Mouse (Mus musculus): ENCODE data around the gene Myo7a. TPM values are rescaled to one million over a fixed set of nuclear protein-coding genes. Genes with fewer than 3 reads are reported as not detected.
A peak's percentile ranks its signal among the peaks of the same experiment; 100 is the strongest.

Myo7a gene
- polyA plus RNA-seq, 1 experiment from 2014 or later: 24.3 TPM

- ATAC-seq (ENCODE audit: low FRiP score) (peak; percentile 19; the same call in 1 of the 2 replicates), DNase-seq (ENCODE audit: low spot score) (no peak)
- Histone ChIP-seq H3K36me3 (replicated peaks; ENCODE audit: control insufficient read depth, insufficient read depth) (0 out of 2 replicates have a peak, but pooled peaks cover 4% of the 10 kb centered on the region), H3K27ac (no peak overlapping the region), H3K27me3 (ENCODE audit: control insufficient read depth, insufficient read depth, low read length) (no peaks in the 10 kb centered on the region), H3K9me3 (ENCODE audit: control insufficient read depth, low read length) (no peaks in the 10 kb centered on the region), H3K4me3 (replicated peaks; ENCODE audit: low read length) (no peak overlapping the region), H3K9ac (no peak overlapping the region), H3K4me1 (replicated peaks; ENCODE audit: control insufficient read depth, insufficient read depth, low read length) (peaks cover 6% of the 10 kb centered on the region; the same call in 1 of the 2 replicates), H3K4me2 (replicated peaks) (no peak overlapping the region)
- WGBS: 41% methylated on average over 3 of the region's 3 CpGs
These were observed 18.3 kb upstream of the Myo7a start for GRCm38 (mm10) chr7:98137583-98137982.

- Histone ChIP-seq H3K9ac (no peak overlapping the region), H3K4me1 (replicated peaks; ENCODE audit: control insufficient read depth, insufficient read depth, low read length) (no peaks in the 10 kb centered on the region), H3K27me3 (ENCODE audit: control insufficient read depth, insufficient read depth, low read length) (no peaks in the 10 kb centered on the region), H3K27ac (no peak overlapping the region), H3K36me3 (replicated peaks; ENCODE audit: control insufficient read depth, insufficient read depth) (peaks cover 23% of the 10 kb centered on the region; the same call in 1 of the 2 replicates), H3K4me3 (replicated peaks; ENCODE audit: low read length) (no peak overlapping the region), H3K9me3 (ENCODE audit: control insufficient read depth, low read length) (no peaks in the 10 kb centered on the region), H3K4me2 (replicated peaks) (no peak overlapping the region)
- DNase-seq (ENCODE audit: low spot score) (no peak), ATAC-seq (ENCODE audit: low FRiP score) (no peak)
- 95% methylated on average over 8 of the region's 8 CpGs for WGBS
These were observed 12.4 kb upstream of the Myo7a start for GRCm38 (mm10) chr7:98131751-98132150.

GRCm38 (mm10) chr7:98125473-98125872 lies 6.1 kb upstream of the Myo7a start:
- H3K4me2 ChIP-seq (replicated peaks): no peak overlapping the region
- 42% methylated on average over 5 of the region's 5 CpGs for WGBS
- no peaks in the 10 kb centered on the region for H3K4me1 ChIP-seq (replicated peaks; ENCODE audit: control insufficient read depth, insufficient read depth, low read length)
- no peak overlapping the region for H3K9ac ChIP-seq
- DNase-seq (ENCODE audit: low spot score) (no peak), ATAC-seq (ENCODE audit: low FRiP score) (no peak)
- no peaks in the 10 kb centered on the region for H3K27me3 ChIP-seq (ENCODE audit: control insufficient read depth, insufficient read depth, low read length)
- H3K27ac ChIP-seq: no peak overlapping the region
- peaks cover 29% of the 10 kb centered on the region; the same call in 1 of the 2 replicates for H3K36me3 ChIP-seq (replicated peaks; ENCODE audit: control insufficient read depth, insufficient read depth)
- H3K9me3 ChIP-seq (ENCODE audit: control insufficient read depth, low read length): no peaks in the 10 kb centered on the region
- H3K4me3 ChIP-seq (replicated peaks; ENCODE audit: low read length): no peak overlapping the region

- peaks cover 29% of the 10 kb centered on the region; the same call in 1 of the 2 replicates for H3K36me3 ChIP-seq (replicated peaks; ENCODE audit: control insufficient read depth, insufficient read depth)
- H3K9ac ChIP-seq: no peak overlapping the region
- WGBS: 64% methylated on average over 5 of the region's 5 CpGs
- H3K4me3 ChIP-seq (replicated peaks; ENCODE audit: low read length): no peak overlapping the region
- no peak overlapping the region for H3K4me2 ChIP-seq (replicated peaks)
- ATAC-seq (ENCODE audit: low FRiP score) (no peak), DNase-seq (ENCODE audit: low spot score) (no peak)
- H3K4me1 ChIP-seq (replicated peaks; ENCODE audit: control insufficient read depth, insufficient read depth, low read length): no peaks in the 10 kb centered on the region
- no peaks in the 10 kb centered on the region for H3K9me3 ChIP-seq (ENCODE audit: control insufficient read depth, low read length)
- no peak overlapping the region for H3K27ac ChIP-seq
- no peaks in the 10 kb centered on the region for H3K27me3 ChIP-seq (ENCODE audit: control insufficient read depth, insufficient read depth, low read length)
These were observed 5.4 kb upstream of the Myo7a start for GRCm38 (mm10) chr7:98124701-98125100.

GRCm38 (mm10) chr7:98121673-98122072 lies 2.3 kb upstream of the Myo7a start:
- H3K9me3 ChIP-seq (ENCODE audit: control insufficient read depth, low read length): no peaks in the 10 kb centered on the region
- ATAC-seq (ENCODE audit: low FRiP score): no peak
- H3K9ac ChIP-seq: no peak overlapping the region
- no peak overlapping the region for H3K4me3 ChIP-seq (replicated peaks; ENCODE audit: low read length)
- 83% methylated on average over 8 of the region's 8 CpGs for WGBS
- no peak for DNase-seq (ENCODE audit: low spot score)
- H3K27ac ChIP-seq: no peak overlapping the region
- peaks cover 9% of the 10 kb centered on the region; the same call in 1 of the 2 replicates for H3K36me3 ChIP-seq (replicated peaks; ENCODE audit: control insufficient read depth, insufficient read depth)
- no peaks in the 10 kb centered on the region for H3K4me1 ChIP-seq (replicated peaks; ENCODE audit: control insufficient read depth, insufficient read depth, low read length)
- no peak overlapping the region for H3K4me2 ChIP-seq (replicated peaks)
- H3K27me3 ChIP-seq (ENCODE audit: control insufficient read depth, insufficient read depth, low read length): no peaks in the 10 kb centered on the region

GRCm38 (mm10) chr7:98121241-98121640 lies 1.9 kb upstream of the Myo7a start:
- Histone ChIP-seq H3K4me1 (replicated peaks; ENCODE audit: control insufficient read depth, insufficient read depth, low read length) (no peaks in the 10 kb centered on the region), H3K27ac (no peak overlapping the region), H3K27me3 (ENCODE audit: control insufficient read depth, insufficient read depth, low read length) (no peaks in the 10 kb centered on the region), H3K9me3 (ENCODE audit: control insufficient read depth, low read length) (no peaks in the 10 kb centered on the region), H3K4me3 (replicated peaks; ENCODE audit: low read length) (no peak overlapping the region), H3K36me3 (replicated peaks; ENCODE audit: control insufficient read depth, insufficient read depth) (peaks cover 9% of the 10 kb centered on the region; the same call in 1 of the 2 replicates), H3K4me2 (replicated peaks) (no peak overlapping the region), H3K9ac (0 out of 2 replicates have a peak overlapping the region, but pooled peaks have one; percentile 3)
- WGBS: 89% methylated on average over 3 of the region's 3 CpGs
- DNase-seq (ENCODE audit: low spot score): no peak
- no peak for ATAC-seq (ENCODE audit: low FRiP score)

GRCm38 (mm10) chr7:98120325-98120724 lies 1.0 kb upstream of the Myo7a start:
- H3K4me3 ChIP-seq (replicated peaks; ENCODE audit: low read length): 0 out of 2 replicates have a peak overlapping the region, but pooled peaks have one; percentile 9
- ATAC-seq (ENCODE audit: low FRiP score): peak; percentile 76
- WGBS: 12% methylated on average over 7 of the region's 7 CpGs

GRCm38 (mm10) chr7:98119961-98120232 lies 573 bp upstream of the Myo7a start:
- Histone ChIP-seq H3K27ac (no peak overlapping the region), H3K9ac (no peak overlapping the region), H3K27me3 (ENCODE audit: control insufficient read depth, insufficient read depth, low read length) (no peaks in the 10 kb centered on the region), H3K36me3 (replicated peaks; ENCODE audit: control insufficient read depth, insufficient read depth) (peaks cover 2% of the 10 kb centered on the region; the same call in 1 of the 2 replicates), H3K9me3 (ENCODE audit: control insufficient read depth, low read length) (no peaks in the 10 kb centered on the region), H3K4me2 (replicated peaks) (peak overlapping the region; percentile 54; the same call in 1 of the 2 replicates), H3K4me1 (replicated peaks; ENCODE audit: control insufficient read depth, insufficient read depth, low read length) (no peaks in the 10 kb centered on the region), H3K4me3 (replicated peaks; ENCODE audit: low read length) (no peak overlapping the region)
- peak; percentile 15; the same call in 1 of the 2 replicates for ATAC-seq (ENCODE audit: low FRiP score)
- DNase-seq (ENCODE audit: low spot score): no peak
- WGBS: 83% methylated on average over 2 of the region's 2 CpGs

More at GRCm38 (mm10) chr7:98120325-98120724, 1.0 kb upstream of the Myo7a start:
- Histone ChIP-seq H3K36me3 (replicated peaks; ENCODE audit: control insufficient read depth, insufficient read depth) (peaks cover 6% of the 10 kb centered on the region; the same call in 1 of the 2 replicates), H3K4me1 (replicated peaks; ENCODE audit: control insufficient read depth, insufficient read depth, low read length) (no peaks in the 10 kb centered on the region), H3K27ac (no peak overlapping the region), H3K9me3 (ENCODE audit: control insufficient read depth, low read length) (no peaks in the 10 kb centered on the region), H3K9ac (0 out of 2 replicates have a peak overlapping the region, but pooled peaks have one; percentile 36), H3K4me2 (replicated peaks) (peak overlapping the region; percentile 54), H3K27me3 (ENCODE audit: control insufficient read depth, insufficient read depth, low read length) (no peaks in the 10 kb centered on the region)
- peak; percentile 79 for DNase-seq (ENCODE audit: low spot score)

GRCm38 (mm10) chr7:98117012-98117660 lies 2.2 kb downstream of the Myo7a start:
- Histone ChIP-seq H3K9me3 (ENCODE audit: control insufficient read depth, low read length) (no peaks in the 10 kb centered on the region), H3K4me1 (replicated peaks; ENCODE audit: control insufficient read depth, insufficient read depth, low read length) (no peaks in the 10 kb centered on the region), H3K27me3 (ENCODE audit: control insufficient read depth, insufficient read depth, low read length) (peaks cover 4% of the 10 kb centered on the region; the same call in 1 of the 2 replicates), H3K4me3 (replicated peaks; ENCODE audit: low read length) (no peak overlapping the region), H3K27ac (no peak overlapping the region), H3K4me2 (replicated peaks) (no peak overlapping the region), H3K36me3 (replicated peaks; ENCODE audit: control insufficient read depth, insufficient read depth) (no peaks in the 10 kb centered on the region), H3K9ac (no peak overlapping the region)
- DNase-seq (ENCODE audit: low spot score) (peak; percentile 36), ATAC-seq (ENCODE audit: low FRiP score) (no peak)
- 63% methylated on average over 11 of the region's 11 CpGs for WGBS
